Mouse (Mus musculus) adrenal gland (tissue): ENCODE data around the gene Leo1.
"Not testable (repeated sequence)": the region's sequence is repeated elsewhere in the genome, so short reads cannot be mapped to it uniquely, and the experiment has no call there.

Source experiments
- intact Hi-C: fragments of 180-260 bp; cut with DNase I; formaldehyde crosslinking; loops from one replicate; pipeline ENCODE4 v1.15.1; 2025

Gene Leo1

GRCm38 (mm10) chr9:75424358-75425150 is 16.8 kb upstream of the Leo1 start:
- intact Hi-C loops, result no loop called here

DNA sequence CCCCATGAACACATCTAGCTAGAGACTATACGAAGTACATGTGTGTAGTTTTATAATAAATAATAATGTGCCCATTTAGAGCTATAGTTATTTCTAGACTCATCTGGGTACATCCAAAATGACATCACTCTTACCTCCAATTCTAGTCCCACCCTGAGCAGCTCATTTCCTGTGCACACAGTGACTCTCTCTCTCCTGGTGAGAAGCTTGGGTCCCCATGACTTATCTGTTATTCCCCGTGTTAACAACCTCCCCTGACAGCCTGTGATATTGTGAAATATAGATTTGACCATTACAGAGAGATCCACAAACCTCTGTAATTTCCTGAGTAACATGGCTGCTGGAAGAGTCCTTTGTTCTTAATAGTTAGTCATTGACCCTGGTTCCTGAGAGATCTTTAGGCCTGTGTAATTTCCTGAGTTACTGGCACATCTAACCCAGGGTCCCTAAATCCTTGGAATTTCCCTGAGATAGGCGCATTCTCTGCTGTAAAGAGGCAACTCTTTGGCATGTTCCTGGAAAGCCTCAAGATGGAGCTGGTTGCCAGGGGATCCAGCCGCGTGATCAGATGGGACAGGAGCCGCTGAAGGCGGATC is 15.4 kb upstream of the Leo1 start:
- intact Hi-C loops, result no loop called here

DNA sequence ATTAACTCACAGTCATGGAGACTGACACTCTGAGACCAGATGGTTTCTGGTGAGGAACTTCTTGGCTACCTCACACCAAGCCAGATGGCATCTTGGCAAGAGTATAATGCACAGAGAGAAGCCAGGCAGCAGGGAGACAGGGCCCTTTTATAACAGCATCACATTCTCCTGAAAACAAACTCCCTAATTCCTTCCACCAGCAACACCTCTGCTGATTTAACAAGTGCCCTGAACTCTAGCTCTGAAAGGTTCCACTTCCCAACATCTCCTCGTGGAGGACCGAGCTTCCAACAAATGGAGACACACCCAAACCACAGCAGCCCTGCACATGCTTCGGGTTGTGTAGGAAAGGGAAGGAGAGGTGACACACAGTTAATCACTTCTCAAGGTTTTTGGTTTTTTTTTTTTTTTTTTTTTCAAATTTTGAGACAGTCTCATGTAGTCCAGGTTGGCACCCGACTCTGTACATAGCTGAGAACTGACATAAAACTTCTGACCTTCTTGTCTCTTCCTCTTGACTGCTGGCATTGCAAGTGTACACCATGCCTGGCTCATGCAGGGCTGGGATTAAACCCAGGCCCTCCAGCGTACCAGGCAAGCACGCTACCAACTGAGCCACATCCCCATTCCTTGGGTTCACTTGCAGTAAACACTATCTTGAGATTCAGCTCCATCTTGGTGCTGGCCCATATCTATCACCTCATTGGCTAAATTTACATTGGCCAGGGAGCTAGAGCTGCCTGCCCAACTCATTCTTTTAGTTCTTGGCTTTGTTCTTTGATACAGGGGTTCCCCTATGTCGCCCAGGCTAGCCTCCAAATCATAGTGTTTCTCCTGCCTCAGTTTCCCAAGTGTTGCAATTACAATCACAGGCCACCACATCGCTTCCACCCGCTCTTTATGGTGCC is 13.7 kb upstream of the Leo1 start:
- intact Hi-C loops, result no loop called here

GRCm38 (mm10) chr9:75428274-75428600 is 13.1 kb upstream of the Leo1 start:
- intact Hi-C loops, result no loop called here

DNA sequence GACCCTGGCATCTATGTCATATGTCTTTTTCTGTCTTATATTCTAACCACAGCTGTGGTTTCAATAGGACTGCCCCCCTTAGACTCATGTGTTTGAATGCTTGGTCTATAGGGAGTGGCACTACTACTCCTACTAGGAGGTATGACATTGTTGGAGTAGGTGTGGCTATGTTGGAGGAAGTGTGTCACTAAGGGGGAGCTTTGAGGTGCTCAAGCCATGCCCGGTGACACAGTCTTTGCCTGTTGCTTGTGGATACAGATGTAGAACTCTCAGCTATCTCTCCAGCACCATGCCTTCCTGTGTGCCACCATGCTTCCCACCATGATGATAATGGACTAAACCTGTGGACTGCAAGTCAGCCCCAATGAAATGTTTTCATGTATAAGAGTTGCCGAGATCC is 12.3 kb upstream of the Leo1 start:
- intact Hi-C loops, result no loop called here

DNA sequence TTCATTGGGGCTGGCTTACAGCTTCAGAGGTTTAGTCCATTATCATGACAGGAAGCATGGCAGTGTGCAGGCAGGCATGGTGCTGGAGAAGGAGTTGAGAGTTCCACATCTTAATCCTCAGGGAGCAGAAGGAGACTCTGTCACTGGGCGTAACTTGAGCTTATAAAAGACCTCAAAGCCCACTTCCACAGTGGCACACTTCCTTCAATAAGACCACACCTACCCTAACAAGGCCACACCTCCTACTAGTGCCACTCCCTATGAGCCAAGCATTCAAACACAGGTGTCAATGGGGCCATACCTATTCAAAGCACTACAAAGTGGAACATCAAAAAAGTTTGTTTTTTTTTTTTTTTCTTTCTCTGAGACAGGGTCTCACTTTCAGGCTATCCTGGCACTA is 11.7 kb upstream of the Leo1 start:
- intact Hi-C loops, result no loop called here

DNA sequence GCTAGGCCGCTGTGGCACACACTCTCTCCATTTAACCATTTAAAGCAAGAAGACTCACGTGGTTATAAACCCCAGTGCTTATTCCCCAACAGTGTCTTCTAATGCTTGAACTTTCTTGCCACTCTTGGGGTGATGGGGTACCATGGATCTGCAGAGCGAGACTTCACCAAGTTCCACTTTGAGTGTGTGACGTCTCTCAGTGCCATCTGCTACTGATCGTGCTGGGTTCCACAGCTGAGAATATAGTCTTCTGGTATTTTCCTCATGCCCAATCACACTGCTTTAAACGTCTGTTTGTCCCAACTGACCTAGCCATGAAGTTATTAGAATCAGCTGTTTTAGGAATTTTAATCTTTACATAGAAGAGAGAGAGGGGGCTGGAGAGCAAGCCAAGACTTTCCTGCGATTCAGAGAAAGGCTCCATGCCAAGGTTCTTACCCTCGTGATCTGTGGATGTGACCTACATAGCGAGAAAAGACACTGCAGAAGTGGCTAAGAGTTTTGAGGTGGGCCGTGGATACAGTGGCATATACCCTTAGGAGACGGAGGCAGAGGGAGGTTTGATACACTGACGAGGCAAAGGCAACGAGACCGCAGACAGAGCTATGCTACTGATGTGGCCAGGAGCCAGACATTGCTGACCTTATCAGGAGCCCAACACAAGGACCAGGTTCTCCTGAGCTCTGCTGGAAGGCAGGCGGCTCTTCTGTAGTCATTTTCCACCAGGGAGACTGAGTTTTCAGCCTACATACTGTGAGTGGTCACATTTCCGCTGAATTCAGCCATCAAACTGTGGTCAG is 10.3 kb upstream of the Leo1 start:
- intact Hi-C loops, result no loop called here

- intact Hi-C loops, result no loop called here
Measured at GRCm38 (mm10) chr9:75432694-75433093, 8.6 kb upstream of the Leo1 start.

- intact Hi-C loops, result loop anchor here (2.0 kb wide), 1 partner anchor 73 kb away; no protein-coding TSS in a partner anchor
Measured at GRCm38 (mm10) chr9:75434172-75434793, 7.0 kb upstream of the Leo1 start.

DNA sequence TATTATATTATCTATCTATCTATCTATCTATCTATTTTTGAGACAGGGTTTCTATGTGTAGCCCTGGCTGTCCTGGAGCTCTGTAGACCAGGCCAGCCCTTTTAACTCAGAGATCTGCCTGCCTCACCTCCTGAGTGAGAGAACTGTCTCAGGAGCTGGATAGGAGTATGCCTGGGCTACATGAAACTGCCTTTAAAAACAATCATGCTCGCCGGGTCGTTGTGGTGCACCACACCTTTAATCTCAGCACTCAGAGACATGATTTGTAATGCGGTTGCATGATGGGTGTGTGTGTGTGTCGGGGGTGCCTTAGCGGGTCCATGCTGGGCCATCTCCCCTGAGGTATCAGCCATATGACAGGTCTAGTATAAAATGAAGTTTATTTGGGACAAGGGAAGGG is 6.5 kb upstream of the Leo1 start:
- intact Hi-C loops, result loop anchor here (2.0 kb wide), 1 partner anchor 74 kb away; no protein-coding TSS in a partner anchor

GRCm38 (mm10) chr9:75435291-75435690 is 6.0 kb upstream of the Leo1 start:
- intact Hi-C loops, result loop anchor here (2.0 kb wide), 1 partner anchor 74 kb away; no protein-coding TSS in a partner anchor

- intact Hi-C loops, result loop anchor here (2.0 kb wide), 1 partner anchor 75 kb away; no protein-coding TSS in a partner anchor
Measured at GRCm38 (mm10) chr9:75435918-75436317, 5.4 kb upstream of the Leo1 start.

DNA sequence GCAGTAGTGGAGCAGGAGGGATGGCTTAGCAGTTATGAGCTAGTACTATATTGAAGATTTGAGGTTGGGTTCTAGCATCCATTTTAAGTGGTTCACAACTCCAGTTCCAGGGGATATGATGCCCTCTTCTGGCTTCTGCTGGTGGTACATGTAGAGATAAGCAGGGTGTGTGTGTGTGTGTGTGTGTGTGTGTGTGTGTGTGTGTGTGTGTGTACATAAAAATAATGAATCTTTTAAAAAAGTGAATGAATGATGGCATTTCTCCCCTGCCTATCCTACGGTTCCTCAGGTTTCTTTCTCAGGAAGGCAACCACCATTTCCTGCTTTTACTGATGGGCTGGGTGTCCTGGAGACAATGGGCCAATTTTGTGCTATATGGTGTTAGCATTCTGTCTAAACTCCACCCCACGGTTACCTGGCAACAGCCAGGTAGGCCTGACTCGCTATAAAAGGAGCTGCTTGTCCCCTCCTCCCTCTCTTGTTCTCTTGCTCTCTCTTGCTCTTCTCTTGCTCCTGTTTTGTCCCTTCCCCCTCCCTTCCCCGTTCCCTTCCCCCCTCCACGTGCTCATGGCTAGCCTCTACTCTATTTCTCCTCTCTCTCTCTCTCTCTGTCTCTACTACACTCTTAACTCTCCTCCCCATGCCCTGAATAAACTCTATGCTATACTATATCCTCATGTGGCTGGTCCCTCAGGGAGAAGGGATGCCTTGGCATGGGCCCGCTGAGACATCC is 3.5 kb upstream of the Leo1 start:
- intact Hi-C loops, result no loop called here

GRCm38 (mm10) chr9:75441691-75442131 is 387 bp downstream of the Leo1 start:
- intact Hi-C loops, result loop anchor here (2.0 kb wide), 1 partner anchor 33 kb away; no protein-coding TSS in a partner anchor

DNA sequence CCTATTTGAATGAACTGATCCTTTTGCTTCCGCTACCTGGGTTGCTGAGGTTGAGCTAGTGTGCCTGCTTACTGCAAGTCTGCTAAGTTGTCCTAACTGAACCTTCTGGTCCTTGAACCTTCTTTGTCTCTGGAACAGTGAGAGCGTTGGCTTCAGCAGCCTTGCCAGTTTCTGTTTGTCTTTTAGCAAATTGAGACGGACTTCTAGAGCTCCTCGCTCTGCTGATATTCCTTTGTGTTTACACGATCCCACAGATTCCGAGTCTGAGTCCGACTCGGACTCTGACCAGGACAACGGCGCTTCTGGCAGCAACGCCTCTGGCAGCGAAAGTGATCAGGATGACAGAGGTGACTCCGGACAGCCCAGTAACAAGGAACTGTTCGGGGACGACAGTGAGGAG is 3.7 kb downstream of the Leo1 start:
- intact Hi-C loops, result no loop called here

DNA sequence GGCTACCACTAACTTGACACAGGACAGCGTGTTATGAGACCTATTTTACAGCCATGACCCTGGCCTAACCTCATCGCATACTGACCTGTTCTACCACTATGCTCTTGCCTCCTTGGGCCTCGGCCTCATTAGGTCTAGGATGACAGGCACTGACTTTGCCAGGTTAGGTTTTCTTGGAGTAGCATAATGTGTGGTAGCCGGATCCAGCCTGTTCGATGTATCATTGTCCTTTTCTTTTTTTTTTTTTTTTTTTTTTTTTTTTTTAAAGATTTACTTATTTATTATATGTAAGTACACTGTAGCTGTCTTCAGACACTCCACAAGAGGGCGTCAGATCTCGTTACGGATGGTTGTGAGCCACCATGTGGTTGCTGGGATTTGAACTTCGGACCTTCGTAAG is 5.2 kb downstream of the Leo1 start:
- intact Hi-C loops, result not testable (repeated sequence)

- intact Hi-C loops, result no loop called here
Measured at GRCm38 (mm10) chr9:75448021-75448420, 6.7 kb downstream of the Leo1 start.

GRCm38 (mm10) chr9:75453994-75454393 is 12.7 kb downstream of the Leo1 start:
- intact Hi-C loops, result no loop called here

DNA sequence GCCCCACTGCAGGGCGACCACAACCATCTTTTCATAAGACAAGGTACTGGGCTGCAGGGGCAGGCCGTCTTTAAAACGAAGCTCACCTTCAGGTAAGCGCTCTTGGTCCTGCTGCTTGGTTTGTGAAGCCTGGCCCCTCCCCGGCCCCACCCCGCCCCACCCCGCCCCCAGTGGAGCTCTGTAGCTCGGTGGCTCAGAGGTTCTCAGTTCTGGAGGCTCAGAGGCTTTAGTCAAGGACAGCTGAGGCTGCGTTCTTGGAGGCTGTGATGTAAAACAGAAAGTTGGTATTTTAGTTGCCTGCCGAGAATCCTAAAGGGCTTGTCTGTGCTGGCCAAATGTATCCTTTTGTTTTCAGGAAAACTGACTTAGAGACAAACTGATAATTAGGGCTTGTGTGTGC is 14.4 kb downstream of the Leo1 start:
- intact Hi-C loops, result no loop called here
